Mouse (Mus musculus): ENCODE measurements around the gene Gm26566.

Gm26566 gene

GRCm38 (mm10) chr4:88721791-88722721 is at the start of gene Gm26566, which contains the start of gene Klhl9:
Gene Gm26566 (plus strand): TSS chr4:88721805.
Gene Klhl9 (minus strand): TSS chr4:88722465.
- DNase-seq (ENCODE audit: low read depth, low spot score) = peak; percentile 87

GRCm38 (mm10) chr4:88676824-88677223 is 44.8 kb upstream of the Gm26566 start, which contains the start of gene Ifna16:
Gene Ifna16 (minus strand): TSS chr4:88676924.
- DNase-seq (ENCODE audit: low read depth, low spot score) = no peak

GRCm38 (mm10) chr4:88680362-88680761 is 41.2 kb upstream of the Gm26566 start:
- DNase-seq (ENCODE audit: low read depth, low spot score) = no peak

GRCm38 (mm10) chr4:88681353-88681752 is 40.3 kb upstream of the Gm26566 start:
- no peak for DNase-seq (ENCODE audit: low read depth, low spot score)

GRCm38 (mm10) chr4:88683812-88684211 is 37.8 kb upstream of the Gm26566 start, which contains the start of gene Ifna2:
Gene Ifna2 (minus strand): TSS chr4:88683912.
- no peak for DNase-seq (ENCODE audit: low read depth, low spot score)

GRCm38 (mm10) chr4:88691259-88691658 is 30.3 kb upstream of the Gm26566 start, which contains the start of gene Ifnab:
Gene Ifnab (minus strand): TSS chr4:88691359.
- no peak for DNase-seq (ENCODE audit: low read depth, low spot score)

GRCm38 (mm10) chr4:88692537-88692936 is 29.1 kb upstream of the Gm26566 start:
- no peak for DNase-seq (ENCODE audit: low read depth, low spot score)

- no peak for DNase-seq (ENCODE audit: low read depth, low spot score)
These were observed 28.2 kb upstream of the Gm26566 start for GRCm38 (mm10) chr4:88693392-88693791.

GRCm38 (mm10) chr4:88696237-88696884 is 25.2 kb upstream of the Gm26566 start:
- peak; percentile 43 for DNase-seq (ENCODE audit: low read depth, low spot score)

GRCm38 (mm10) chr4:88697108-88697507 is 24.5 kb upstream of the Gm26566 start:
- DNase-seq (ENCODE audit: low read depth, low spot score) = no peak

- no peak for DNase-seq (ENCODE audit: low read depth, low spot score)
These were observed 23.9 kb upstream of the Gm26566 start for GRCm38 (mm10) chr4:88697753-88698152.

GRCm38 (mm10) chr4:88698781-88699180 is 22.8 kb upstream of the Gm26566 start:
- no peak for DNase-seq (ENCODE audit: low read depth, low spot score)

- DNase-seq (ENCODE audit: low read depth, low spot score) = no peak
These were observed 22.3 kb upstream of the Gm26566 start for GRCm38 (mm10) chr4:88699301-88699700.

- DNase-seq (ENCODE audit: low read depth, low spot score) = no peak
These were observed 15.7 kb upstream of the Gm26566 start for GRCm38 (mm10) chr4:88705924-88706323.

- DNase-seq (ENCODE audit: low read depth, low spot score) = no peak
These were observed 14.3 kb upstream of the Gm26566 start for GRCm38 (mm10) chr4:88707128-88707826.

GRCm38 (mm10) chr4:88714281-88714680 is 7.3 kb upstream of the Gm26566 start:
- DNase-seq (ENCODE audit: low read depth, low spot score) = no peak

- DNase-seq (ENCODE audit: low read depth, low spot score) = no peak
These were observed 6.5 kb upstream of the Gm26566 start for GRCm38 (mm10) chr4:88715059-88715458.

GRCm38 (mm10) chr4:88718715-88719114 is 2.9 kb upstream of the Gm26566 start:
- no peak for DNase-seq (ENCODE audit: low read depth, low spot score)

- DNase-seq (ENCODE audit: low read depth, low spot score) = no peak
These were observed 2.0 kb downstream of the Gm26566 start for GRCm38 (mm10) chr4:88723497-88724090.

GRCm38 (mm10) chr4:88726727-88727126 is 5.1 kb downstream of the Gm26566 start:
- DNase-seq (ENCODE audit: low read depth, low spot score) = no peak

GRCm38 (mm10) chr4:88727324-88727723 is 5.7 kb downstream of the Gm26566 start:
- DNase-seq (ENCODE audit: low read depth, low spot score) = no peak
